Mouse (Mus musculus) adrenal gland, adult 2 months (tissue): ENCODE results near the gene Gm42957. TPM values are rescaled to one million over a fixed set of nuclear protein-coding genes. Genes with fewer than 3 reads are reported as not detected.

Source experiments
- polyA plus RNA-seq: library from polyadenylated mRNA; depleted of rRNA; stranded (reverse); fragments of >200 nt; gene quantifications from 2 replicates; pipeline ENCODE4 v1.2.3, GENCODE M21; 2012; rRNA removed
- total RNA-seq, 2 experiments: library from RNA; stranded (reverse); gene quantifications; 2 replicates each; pipeline ENCODE4 v1.2.3; 2021

Gene Gm42957
- total and polyA plus RNA-seq, 3 experiments, result 0.21 to 0.35 TPM; not detected in 1

Other genes with a start within 250 kb of the Gm42957 start
- gene BC107364, start 183.2 kb upstream of the Gm42957 start, total RNA-seq, result not detected
- not detected in 2 replicates for gene BC107364, start 183.2 kb upstream of the Gm42957 start, polyA plus RNA-seq
- gene Hfe2, start 110.3 kb upstream of the Gm42957 start, total RNA-seq, result under 1 TPM in 1 of 2 experiments, not detected in 1; 0.23 TPM
- gene Hfe2, start 110.3 kb upstream of the Gm42957 start, polyA plus RNA-seq, result 0.11 and 0.31 TPM in 2 replicates
- gene Txnip, start 77.5 kb upstream of the Gm42957 start, total RNA-seq, result 100 to 1,000 TPM; 421 to 430 TPM
- gene Txnip, start 77.5 kb upstream of the Gm42957 start, polyA plus RNA-seq, result 390 and 481 TPM in 2 replicates
- not detected for gene Gm16253, start 58.5 kb upstream of the Gm42957 start, total RNA-seq
- not detected in 2 replicates for gene Gm16253, start 58.5 kb upstream of the Gm42957 start, polyA plus RNA-seq
- gene Polr3gl, start 41.3 kb upstream of the Gm42957 start, total RNA-seq, result 10 to 100 TPM; 32.5 to 38.5 TPM
- 19.9 and 21.4 TPM in 2 replicates for gene Polr3gl, start 41.3 kb upstream of the Gm42957 start, polyA plus RNA-seq
- gene Ankrd34a, start 38.8 kb upstream of the Gm42957 start, total RNA-seq, result 1 to 10 TPM in 1 of 2 experiments, under 1 TPM in 1; 0.75 to 2.3 TPM
- 1.8 and 2.0 TPM in 2 replicates for gene Ankrd34a, start 38.8 kb upstream of the Gm42957 start, polyA plus RNA-seq
- 10 to 100 TPM; 31.2 to 46.4 TPM for gene Lix1l, start 34.3 kb upstream of the Gm42957 start, total RNA-seq
- 17.6 and 21.1 TPM in 2 replicates for gene Lix1l, start 34.3 kb upstream of the Gm42957 start, polyA plus RNA-seq
- gene Rbm8a, start 5.5 kb upstream of the Gm42957 start, total RNA-seq, result 10 to 100 TPM; 69.2 to 85.3 TPM
- gene Rbm8a, start 5.5 kb upstream of the Gm42957 start, polyA plus RNA-seq, result 1.3 and 2.3 TPM in 2 replicates
- gene Pex11b, start 98 bp upstream of the Gm42957 start, total RNA-seq, result 10 to 100 TPM; 42.3 to 48.4 TPM
- 31.8 and 32.6 TPM in 2 replicates for gene Pex11b, start 98 bp upstream of the Gm42957 start, polyA plus RNA-seq
- gene Itga10, start 10.1 kb downstream of the Gm42957 start, total RNA-seq, result 1 to 10 TPM; 1.3 to 1.9 TPM
- gene Itga10, start 10.1 kb downstream of the Gm42957 start, polyA plus RNA-seq, result 1.3 and 1.6 TPM in 2 replicates
- gene Ankrd35, start 34.7 kb downstream of the Gm42957 start, total RNA-seq, result 1 to 10 TPM; 3.0 to 4.6 TPM
- gene Ankrd35, start 34.7 kb downstream of the Gm42957 start, polyA plus RNA-seq, result 1.5 and 3.3 TPM in 2 replicates
- gene Pias3, start 60.9 kb downstream of the Gm42957 start, total RNA-seq, result 10 to 100 TPM; 20.3 to 24.5 TPM
- gene Pias3, start 60.9 kb downstream of the Gm42957 start, polyA plus RNA-seq, result 38.9 and 43.9 TPM in 2 replicates
- 1 to 10 TPM in 1 of 2 experiments, under 1 TPM in 1; 0.95 to 1.1 TPM for gene Nudt17, start 73.1 kb downstream of the Gm42957 start, total RNA-seq
- gene Nudt17, start 73.1 kb downstream of the Gm42957 start, polyA plus RNA-seq, result 2.3 and 2.5 TPM in 2 replicates
- 10 to 100 TPM; 28.9 to 32.8 TPM for gene Polr3c, start 92.2 kb downstream of the Gm42957 start, total RNA-seq
- gene Polr3c, start 92.2 kb downstream of the Gm42957 start, polyA plus RNA-seq, result 14.1 and 19.9 TPM in 2 replicates
- 10 to 100 TPM; 39.4 to 46.5 TPM for gene Rnf115, start 92.2 kb downstream of the Gm42957 start, total RNA-seq
- 9.9 and 12.5 TPM in 2 replicates for gene Rnf115, start 92.2 kb downstream of the Gm42957 start, polyA plus RNA-seq
- under 1 TPM; 0.26 to 0.35 TPM for gene Pdzk1, start 193.8 kb downstream of the Gm42957 start, total RNA-seq
- gene Pdzk1, start 193.8 kb downstream of the Gm42957 start, polyA plus RNA-seq, result not detected in 2 replicates
- not detected for gene Cd160, start 193.9 kb downstream of the Gm42957 start, total RNA-seq
- 0.18 TPM in 1 of 2 replicates, not detected in the other for gene Cd160, start 193.9 kb downstream of the Gm42957 start, polyA plus RNA-seq